Mouse (Mus musculus) left cerebral cortex, postnatal 14 days (tissue): ENCODE measurements around the gene Sod1. TPM values are rescaled to one million over a fixed set of nuclear protein-coding genes. Genes with fewer than 3 reads are reported as not detected.
A peak's percentile ranks its signal among the peaks of the same experiment; 100 is the strongest.
"Not testable (repeated sequence)": the region's sequence is repeated elsewhere in the genome, so short reads cannot be mapped to it uniquely, and the experiment has no call there.

Experiments
- DNase-seq, 2 experiments: peaks; one replicate each; pipeline ENCODE4 v3.0.0; 2021 to 2022; ENCODE audit warnings: low spot score in 2 of 2, mixed read lengths in 1 of 2
- intact Hi-C: fragments of 180-260 bp; cut with DNase I; formaldehyde crosslinking; loops from one replicate; pipeline ENCODE4 v1.15.1; 2025
- total RNA-seq, 2 experiments: library from RNA; stranded (reverse); gene quantifications; 2 replicates each; pipeline ENCODE4 v1.2.3; 2021

Gene Sod1
- total RNA-seq, 2 experiments from 2014 or later = 317 to 340 TPM

DNA sequence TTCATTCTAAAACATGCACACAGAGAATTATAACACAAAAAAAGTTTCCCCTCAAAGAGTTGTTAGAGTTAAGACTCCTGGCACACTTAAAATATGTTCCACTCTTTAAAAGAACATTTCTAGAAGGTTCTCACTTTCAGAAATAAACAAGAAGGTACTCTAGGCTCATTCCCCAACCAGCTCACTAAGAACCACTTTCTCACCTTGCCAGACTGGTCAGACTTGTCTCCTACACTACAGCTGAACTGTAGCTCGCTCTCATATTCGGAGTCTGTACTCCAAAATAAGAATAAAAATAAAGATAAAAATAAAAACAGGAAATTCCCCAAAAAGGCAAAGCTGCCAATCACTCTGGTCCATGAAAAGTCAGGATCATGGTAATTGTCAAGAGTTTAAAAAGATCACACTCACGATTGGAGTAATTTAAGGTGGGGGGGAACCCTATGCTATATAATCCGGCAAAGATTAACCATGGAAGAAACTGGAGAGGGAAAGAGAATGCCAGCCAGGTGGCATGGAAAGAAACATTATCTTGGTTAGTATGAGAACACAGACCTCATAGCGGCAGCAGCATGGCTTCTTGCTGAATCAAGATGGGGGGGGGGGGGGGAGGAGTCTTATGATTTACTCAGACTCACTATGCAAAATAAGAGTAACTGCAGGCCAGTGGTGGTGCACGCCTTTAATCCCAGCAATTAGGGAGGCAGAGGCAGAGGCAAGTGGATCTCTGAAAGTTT, 17.2 kb upstream of the Sod1 start:
- intact Hi-C loops = no loop called here
- DNase-seq = no peak

DNA sequence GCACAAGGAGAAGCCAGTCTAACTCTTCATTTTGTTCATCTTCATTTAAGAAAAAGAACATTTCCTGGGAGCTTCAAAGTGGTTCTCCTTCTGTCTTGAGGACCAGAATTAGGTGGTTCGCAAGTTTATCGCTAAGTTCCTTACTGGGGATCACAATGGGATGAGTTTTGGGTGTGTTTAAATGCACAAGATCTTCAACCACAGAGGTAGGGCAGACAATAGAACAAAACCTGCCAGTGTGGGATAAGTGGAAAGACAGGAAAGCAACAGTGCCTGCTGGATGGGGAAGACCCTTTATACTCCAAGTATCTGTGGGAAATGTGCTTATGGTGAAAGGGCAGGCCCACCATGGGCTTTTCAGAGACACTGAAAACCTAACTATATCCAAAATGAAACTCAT, 15.7 kb upstream of the Sod1 start:
- intact Hi-C loops = no loop called here

DNA sequence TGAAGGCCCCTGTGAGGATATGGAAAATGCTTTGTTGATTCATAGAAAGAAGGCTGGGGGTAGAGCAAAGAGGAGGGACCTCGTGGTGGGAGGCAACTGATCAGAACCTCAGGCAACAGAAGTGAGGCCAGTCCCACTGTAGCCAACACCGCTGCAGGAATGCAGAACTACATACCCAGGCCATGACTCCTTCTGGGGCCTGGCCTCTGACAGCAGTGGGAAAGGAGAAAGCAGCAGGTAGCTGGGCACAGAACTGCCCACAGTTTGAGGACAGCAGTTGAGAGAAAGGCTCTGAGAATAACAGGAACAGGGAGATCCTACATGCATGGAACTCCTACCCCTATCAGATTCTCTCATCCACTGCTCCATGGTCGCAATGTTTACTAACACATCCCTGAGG, 11.6 kb upstream of the Sod1 start:
- intact Hi-C loops = no loop called here
- no peak for DNase-seq

More for the DNA sequence above, 15.7 kb upstream of the Sod1 start:
- no peak for DNase-seq

DNA sequence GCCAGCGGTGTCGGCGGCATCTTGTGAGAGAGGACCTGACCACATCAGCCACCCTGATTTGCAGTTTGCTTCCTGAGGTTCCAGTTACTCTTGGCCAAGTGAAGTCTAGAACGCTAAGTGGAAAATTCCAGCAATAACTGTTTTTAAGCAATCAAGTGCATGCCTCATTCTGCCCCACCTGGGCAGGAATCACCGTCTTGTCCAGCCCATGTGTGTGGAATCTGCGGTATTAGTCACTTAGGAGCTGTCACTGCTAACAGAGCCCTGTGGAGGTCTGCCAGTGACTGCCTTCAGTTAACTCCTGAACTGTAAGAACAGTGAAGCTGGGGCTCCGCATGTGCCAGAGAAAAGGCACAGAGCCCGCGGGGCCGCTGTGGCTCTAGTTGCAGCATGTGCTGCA, 9.8 kb upstream of the Sod1 start:
- intact Hi-C loops = no loop called here
- DNase-seq = no peak

DNA sequence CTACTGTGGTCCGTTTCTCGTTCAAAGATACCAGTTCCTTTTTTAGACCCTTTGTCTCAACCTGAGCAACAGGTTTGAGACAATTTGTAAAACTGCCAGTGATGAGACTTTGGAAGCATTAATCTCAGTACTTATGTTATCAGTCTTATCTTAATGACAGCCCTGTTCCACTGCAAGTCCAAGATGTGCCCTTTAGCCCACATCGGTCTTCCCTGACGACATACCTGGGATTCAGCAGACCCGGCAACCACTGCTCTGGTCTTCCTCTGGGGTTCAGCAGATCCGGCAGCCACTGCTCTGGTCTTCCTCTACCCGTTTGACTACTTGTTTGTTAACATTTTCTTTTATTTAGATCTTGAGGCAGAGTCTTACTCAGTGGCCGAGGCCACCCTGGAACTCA, 8.8 kb upstream of the Sod1 start:
- intact Hi-C loops = no loop called here
- DNase-seq = no peak

DNA sequence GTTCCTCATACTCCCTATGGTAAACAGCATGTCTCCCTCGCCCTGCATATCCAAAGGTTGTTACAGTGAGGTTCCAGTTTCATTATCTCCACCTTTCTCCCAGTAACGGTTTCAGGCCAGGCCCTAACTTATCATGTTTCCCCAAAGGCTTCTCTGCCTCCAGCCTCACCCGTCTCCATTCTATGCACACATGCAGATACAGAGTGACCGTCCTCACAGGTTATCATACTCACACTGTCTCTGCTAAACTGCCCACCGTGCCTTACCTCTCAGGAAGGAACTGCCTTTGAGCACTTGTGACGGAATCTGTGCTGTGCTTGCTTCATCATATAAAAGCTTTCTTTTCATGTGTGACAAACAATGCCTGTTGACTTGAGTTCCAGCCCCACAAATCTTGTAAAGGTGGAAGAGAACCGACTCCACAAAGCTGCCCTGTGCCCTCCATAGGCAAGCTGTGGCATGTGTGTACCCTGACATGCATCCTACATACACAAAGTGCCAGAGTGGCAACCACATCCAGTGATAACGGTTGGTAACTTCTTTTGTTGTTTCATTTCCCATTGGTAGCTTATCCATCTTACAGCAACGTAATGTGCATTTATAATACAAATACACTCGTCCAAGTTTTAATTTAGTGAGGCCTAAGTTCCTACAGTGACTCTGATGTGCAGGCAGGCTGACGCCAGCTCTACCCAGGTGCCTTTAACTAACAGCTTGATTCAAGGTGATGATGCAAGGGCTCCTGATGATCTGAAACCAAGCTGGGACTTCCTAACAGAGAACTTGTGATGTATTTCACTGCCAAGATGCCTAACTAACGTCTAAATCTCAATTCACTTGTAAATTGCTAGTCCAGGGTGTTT, 6.8 kb upstream of the Sod1 start:
- intact Hi-C loops = no loop called here

DNA sequence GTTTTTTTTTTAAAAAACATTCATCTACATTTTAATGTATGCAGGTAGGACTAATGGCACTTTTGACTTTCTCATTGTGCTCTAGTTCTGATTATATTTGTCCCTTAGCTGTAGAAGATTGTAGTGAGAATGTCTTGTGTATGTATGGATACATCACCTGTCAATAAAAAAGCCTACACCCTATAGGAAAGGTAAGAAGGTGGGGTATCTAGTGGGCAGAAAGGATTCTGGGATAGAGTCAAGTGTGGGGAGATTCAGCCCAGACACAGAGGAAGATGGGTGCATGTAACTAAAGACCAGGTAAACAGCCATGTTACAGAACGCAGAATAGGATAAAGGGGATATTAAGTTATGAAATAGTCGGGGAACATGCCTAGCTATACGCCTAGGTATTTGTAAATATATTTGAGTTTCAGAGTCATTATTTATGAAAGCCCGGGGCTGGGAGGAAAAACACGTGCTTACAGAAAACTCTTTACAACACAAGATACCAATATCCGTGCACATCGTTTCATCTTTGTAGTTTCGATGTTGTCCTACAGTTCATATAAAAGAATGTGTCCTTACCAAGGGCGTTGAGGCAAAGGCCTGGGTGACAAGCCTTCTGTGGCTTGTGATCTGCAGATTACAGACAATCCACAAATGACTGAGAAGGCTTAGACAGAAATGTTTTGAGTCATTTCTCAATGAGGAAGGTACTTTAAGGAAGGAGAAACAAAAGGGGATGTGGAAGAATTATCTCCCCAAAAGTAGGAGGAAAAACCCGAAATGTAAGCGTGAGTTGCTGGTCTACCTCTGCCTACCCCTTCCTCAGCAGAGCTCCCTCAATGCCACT, 5.6 kb upstream of the Sod1 start:
- DNase-seq = no peak
- intact Hi-C loops = no loop called here

More for the DNA sequence above, 6.8 kb upstream of the Sod1 start:
- DNase-seq = no peak

DNA sequence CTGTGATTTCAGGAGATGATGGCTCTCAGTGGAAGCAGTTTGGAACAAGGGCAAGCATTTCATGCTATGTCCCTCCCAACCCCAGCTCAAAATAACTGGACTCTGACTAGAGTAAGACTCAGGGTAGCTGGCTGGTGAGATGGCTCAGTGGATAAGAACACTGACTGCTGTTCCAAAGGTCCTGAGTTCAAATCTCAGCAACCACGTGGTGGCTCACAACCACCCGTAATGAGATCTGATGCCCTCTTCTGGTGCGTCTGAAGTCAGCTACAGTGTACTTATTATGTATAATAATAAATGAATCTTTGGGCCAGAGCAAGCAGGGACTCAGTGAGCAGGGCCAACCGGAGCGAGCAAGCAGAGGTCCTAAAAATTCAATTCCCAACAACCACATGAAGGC, 4.7 kb upstream of the Sod1 start:
- DNase-seq, intact Hi-C loops: not testable (repeated sequence)

DNA sequence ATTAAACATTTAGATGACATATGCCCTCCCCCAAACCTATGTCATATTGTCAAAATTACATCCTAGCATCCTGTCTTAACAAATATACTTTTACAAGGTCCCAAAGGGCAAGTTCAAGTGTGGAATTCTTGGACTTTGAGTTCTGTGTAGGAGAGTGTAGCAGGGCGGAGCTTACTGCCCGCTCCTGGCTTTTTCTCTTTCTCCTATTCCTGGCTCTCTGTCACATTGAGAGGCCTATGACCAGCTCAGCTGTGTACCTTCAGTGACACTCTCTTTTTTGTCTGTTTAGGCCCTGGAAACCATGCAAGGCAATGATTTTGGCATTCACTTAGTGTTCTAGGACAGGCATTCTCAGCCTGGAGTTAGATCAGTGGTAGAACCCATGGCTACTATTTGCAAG, 4.1 kb upstream of the Sod1 start:
- DNase-seq = no peak
- intact Hi-C loops = no loop called here

DNA sequence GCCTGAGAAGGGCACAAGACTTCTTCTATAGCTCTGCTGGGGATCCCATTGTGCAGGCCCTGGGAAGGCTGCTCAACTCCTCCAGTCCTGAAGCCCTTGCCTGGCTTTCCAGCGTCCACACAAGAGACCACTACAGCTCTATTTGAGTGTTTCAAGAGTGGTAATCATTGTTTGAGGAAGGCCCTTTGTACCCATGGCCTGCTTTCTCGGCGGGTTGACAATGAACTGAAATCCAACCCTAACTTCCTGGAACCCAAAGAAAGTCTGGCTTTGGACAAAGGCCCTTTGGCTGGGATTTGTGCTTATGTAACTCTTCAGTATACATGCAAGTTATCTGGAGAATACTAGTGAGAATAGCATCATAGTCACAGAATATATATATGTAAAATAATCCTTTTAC, 3.2 kb upstream of the Sod1 start:
- intact Hi-C loops = no loop called here
- DNase-seq = no peak

DNA sequence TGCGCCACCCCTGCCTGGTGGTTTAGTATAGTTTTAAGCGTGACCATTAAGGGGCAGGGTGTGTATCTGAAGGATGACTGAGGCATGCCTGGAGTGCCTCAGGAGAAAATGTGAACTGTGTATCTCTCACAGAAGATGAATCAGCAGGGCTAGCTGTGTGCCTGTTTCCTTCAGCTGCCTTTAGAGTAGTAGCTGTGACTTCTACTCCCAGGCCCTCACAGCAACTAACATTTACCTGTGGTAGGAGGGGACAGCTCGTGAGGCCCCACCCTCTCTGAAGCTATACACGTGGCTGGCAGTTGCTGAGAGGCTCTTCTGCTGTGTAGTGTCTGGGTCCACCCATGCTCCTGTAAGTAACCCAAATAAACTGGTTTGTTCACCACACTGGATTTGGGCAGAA, 2.6 kb upstream of the Sod1 start:
- intact Hi-C loops = no loop called here
- no peak for DNase-seq

DNA sequence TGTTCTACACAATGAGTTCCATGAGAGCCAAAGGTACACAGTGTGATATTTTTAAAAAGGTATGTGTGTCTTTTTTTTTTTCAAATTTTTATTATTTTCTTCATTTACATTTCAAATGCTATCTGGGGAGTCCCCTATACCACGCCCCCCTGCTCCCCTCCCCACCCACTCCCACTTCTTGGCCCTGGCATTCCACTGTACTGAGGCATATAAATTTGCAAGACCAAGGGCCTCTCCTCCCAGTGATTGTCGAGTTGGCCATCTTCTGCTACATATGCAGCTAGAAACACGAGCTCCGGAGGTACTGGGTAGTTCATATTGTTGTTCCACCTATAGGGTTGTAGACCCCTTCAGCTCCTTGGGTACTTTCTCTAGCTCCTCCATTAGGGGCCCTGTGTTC, 1.1 kb upstream of the Sod1 start:
- DNase-seq, intact Hi-C loops: not testable (repeated sequence)

DNA sequence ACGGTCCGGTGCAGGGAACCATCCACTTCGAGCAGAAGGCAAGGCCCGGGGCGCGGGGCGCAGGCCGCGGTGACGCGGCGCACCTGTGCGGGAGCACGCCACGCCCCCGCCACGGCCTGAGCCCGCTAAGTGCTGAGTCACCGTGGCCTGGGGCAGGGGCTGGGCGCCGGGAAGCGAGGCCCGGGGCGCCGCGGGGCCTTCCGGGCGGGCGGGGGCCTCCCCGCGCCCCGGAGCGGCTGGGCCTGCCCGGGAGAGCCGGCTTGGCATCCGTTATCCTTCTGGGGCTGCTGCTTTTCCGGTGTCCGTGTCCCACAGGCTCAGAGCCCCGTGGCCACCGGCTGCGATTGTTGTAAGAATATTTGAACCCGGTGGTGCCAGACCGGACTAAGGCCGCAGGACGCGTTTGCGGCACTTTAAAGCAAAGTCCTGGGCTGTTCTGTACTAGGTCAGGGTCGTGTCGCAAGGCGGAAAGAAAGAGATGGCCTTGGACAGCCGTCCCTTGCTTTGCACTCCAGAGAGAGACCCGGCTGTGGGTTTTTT, 408 bp downstream of the Sod1 start:
- DNase-seq = peak in 1 of 2 experiments; percentile 38
- intact Hi-C loops = loop anchor here (5.0 kb wide), 1 partner anchor 61 kb away; the partner anchor contains the start of gene Scaf4

DNA sequence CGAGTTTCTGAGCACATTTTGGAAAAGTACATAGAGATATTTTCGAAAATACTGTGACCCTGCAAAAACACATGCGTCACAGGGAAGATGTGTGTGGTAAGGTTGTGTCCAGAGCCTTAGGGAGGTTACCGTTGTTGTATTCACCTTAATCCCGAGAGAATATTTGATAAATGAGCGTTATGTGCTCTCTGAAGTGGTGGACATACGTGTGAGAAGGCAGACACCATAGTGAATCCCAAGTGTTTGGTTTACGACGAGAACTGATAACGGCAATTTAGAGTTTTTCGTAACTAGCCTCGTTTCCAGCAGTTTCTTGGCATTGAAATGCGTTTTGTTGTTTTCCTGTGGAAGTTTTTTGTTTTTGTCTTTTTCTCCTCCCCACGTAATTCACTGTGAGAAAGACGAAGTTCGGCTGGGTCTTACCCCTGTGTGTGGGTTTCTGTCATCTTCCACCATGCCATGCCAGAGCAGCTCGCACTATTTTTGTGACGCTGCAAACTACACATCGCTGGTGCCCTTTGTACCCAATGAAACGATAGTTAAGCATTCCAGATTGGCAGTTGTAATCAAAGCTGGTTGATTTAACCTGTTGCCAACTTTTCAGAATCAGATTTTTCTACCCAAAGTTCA, 1.0 kb downstream of the Sod1 start:
- no peak for DNase-seq
- intact Hi-C loops = loop anchor here (5.0 kb wide), 1 partner anchor 61 kb away; the partner anchor contains the start of gene Scaf4

DNA sequence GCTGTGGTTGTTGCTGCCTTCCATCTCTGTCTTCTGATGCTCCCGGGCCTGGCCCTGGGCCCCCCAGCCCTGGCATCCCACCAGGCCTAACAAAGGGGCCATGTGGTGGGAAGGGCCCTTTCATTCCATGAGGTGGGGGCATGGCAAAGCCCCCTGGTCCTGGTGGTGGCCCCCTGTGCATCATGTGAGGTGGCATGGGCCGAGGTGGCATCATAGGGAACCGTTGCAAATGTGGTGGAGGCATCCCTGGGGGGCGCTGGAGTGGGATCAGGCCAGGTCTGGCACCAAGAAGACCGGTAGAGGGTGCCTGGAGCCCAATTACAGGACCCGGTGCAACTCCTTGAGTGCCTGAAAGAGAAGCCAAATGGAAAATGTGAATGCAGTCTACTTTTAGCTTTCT, 9.3 kb downstream of the Sod1 start:
- no peak for DNase-seq
- intact Hi-C loops = no loop called here

DNA sequence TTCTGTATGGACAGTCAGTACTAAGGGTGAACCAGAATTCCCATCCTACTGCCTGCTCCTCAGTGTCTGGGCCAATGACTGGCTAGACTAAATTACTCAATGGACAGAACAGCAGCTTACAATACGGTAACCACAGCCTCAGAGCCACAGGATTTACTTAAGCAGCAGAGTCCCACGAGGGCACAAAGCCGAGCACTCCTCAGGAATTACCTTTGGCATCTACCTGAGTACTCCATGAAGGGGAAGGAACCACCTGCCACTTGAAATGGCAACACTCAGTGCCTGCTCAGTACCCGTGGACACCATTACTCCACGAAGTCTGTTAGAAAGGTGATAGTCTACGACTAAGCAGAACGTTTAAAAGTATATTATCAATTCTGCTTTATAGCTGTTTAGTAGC, 10.7 kb downstream of the Sod1 start:
- intact Hi-C loops = no loop called here
- no peak for DNase-seq

DNA sequence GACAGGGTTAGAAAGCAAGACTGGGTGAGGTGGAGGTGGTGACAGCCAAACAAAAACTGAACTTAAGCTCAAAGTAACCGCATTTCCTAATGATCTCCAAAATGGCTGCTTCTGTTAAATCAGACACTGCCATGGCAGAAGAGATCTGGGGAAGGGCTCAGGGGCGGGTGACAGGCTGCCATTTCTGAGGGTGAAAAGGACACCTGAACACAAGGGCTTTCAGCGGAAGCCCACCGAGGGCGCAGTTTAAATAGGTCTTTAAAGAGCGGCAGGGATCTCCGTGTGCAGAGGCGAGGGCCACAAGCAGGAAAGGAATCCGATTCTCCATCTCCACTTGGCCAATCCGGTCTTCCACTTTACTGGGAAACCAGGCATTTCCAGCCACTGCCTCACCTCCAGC, 13.1 kb downstream of the Sod1 start:
- intact Hi-C loops = no loop called here
- no peak for DNase-seq

DNA sequence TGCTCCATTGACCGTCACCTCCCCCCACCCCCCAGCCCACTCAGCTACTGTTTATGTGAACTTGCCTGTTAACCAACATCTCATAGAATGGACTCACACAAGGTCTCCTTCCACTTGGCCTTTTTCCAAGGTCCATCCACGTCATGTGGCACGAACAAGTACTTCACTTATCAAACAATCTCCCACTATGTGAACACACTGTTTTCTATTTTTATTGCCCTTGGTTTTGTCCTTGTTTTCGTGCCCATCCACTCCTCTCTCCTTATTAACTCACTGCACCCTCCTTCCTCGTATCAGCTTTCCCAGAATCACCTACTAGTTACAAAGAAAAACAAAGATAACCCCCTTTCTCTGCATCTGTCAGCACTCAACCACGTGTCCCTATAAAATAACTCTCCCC, 14.1 kb downstream of the Sod1 start:
- intact Hi-C loops = no loop called here
- no peak for DNase-seq

DNA sequence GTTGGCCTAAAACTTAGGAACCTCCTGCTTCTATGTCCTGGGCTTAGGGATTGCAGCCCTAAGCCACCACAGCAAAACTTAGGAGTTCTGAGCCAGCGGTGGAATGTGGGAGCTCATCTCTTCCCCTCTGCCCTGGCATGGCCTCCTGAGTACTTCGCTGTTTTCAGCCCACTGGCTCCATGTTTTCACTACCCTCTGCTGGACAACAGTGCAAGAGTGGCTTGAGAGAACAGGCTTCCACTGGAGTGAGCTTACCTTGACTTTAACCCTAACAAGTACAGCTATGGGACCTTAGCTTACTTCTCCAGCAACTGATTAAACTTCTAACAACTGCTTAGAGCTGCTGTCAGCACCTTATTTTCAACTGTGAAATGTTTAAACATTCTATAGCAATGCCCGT, 14.6 kb downstream of the Sod1 start:
- intact Hi-C loops = no loop called here

More for the DNA sequence above, 14.6 kb downstream of the Sod1 start:
- DNase-seq = no peak
